Mouse (Mus musculus): ENCODE data around the gene Ovca2. TPM values are rescaled to one million over a fixed set of nuclear protein-coding genes. Genes with fewer than 3 reads are reported as not detected.
A peak's percentile ranks its signal among the peaks of the same experiment; 100 is the strongest.

Gene Ovca2
- total RNA-seq, 2 experiments from 2014 or later, result 14.8 to 15.2 TPM

DNA sequence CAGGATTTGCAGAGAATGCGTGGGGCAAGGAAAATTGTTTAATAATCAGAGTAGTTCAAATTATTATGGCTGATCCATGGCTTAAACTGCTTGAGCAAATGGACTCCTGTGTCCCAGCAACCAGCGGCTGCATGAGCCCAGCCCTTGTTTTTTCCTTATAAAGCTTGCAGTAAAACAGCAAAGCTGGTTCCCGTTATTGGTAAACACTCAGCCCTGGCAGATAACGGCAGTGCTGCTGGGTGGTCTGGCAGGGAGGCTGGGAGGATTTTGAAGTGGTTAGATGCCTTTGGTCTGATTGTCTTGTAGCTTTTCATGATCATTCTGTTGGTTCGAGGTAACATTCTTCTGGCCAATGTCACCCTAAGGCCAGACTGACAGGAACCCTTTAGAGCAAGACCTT lies 22.2 kb downstream of the Ovca2 start:
- no peak for DNase-seq (ENCODE audit: low spot score in 2 of 2)

DNA sequence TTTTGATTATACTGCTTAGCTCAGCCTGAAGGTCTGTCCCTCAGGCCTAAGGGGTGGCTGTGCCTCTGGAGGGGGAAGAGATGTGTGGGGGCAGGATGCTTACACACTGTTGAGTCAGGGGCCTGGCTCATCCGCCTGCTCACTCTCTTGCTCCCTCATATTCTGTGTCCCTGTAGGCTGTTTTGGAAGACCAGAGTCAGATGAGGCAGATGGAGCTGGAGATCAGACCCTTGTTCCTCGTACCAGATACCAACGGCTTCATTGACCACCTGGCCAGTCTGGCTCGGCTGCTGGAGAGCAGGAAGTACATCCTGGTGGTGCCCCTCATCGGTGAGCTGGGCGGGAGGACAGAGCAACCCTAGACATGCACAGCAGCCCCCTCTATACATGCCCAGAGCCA lies 22.6 kb downstream of the Ovca2 start:
- DNase-seq (ENCODE audit: low spot score in 2 of 2), result no peak

DNA sequence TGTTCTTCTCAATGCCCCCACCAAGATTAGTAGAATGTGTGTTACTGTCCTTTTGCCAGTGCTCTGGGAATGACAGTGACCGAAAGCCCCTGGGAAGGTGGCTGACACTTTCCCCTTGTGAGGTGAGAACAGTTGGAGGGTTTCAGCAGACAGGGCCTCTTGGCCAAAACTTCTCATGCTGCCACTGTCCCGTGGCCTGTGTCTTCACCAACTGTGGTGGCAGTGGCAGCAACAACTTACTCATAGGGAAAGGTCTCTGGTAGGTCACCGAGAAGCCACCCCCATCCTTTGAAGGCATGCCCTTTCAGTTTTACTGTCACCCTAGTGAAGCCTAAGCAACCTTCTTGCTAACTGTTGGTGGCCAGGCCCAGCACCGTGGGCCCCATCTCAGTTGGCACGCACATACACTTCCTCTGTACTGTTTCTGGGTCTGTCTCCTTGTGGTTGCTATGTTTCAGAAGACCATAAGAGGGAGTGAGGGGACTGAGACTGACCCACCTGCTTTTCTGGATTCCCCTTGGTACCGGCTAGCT lies 24.5 kb downstream of the Ovca2 start:
- DNase-seq (ENCODE audit: low spot score in 2 of 2), result no peak

DNA sequence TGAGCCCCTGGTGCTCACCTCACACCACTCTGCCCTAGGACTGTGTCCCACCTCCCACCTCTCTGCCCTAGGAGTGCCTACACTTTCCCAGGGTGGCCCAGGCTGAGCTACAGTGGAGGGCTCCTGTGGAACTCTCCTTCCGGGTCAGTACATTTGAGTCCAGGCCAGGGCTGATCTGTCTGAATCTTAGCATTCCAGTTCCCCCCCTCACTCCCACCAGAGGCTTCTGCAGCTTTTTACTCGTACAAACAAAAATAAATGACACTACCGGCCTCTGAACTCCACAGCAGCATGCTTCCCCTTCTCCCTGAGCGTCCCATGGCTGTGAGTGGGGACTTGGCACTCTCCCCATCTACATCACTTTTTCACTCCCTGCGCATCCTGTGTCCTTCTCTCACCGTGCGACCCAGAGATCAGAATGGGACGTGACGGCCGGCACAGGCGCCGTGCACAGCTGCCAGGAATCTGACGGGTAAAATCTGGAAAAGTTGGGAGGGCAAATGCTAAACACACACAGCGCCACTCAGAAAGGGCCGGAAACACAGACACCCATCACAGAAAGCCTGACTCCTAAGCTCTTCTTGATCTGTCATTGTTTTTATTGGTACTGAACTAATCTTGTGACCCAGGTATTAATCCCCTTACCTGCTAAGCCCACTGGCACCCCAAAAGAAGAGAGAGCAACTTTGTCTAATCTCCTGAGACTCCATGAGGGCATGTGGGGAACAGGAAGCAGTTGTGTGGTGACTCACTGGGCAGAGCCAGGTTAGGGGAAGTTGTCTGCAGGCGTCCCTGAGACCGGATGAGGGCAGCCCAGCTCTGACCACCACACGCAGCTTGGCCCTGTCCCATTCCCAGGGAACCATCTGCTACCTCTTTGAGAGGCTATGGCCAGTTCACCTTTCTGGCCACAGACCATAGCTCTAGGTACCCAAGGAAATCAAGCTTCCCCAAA lies 25.8 kb downstream of the Ovca2 start:
- DNase-seq (ENCODE audit: low spot score in 2 of 2), result no peak

- DNase-seq (ENCODE audit: low spot score in 2 of 2), result no peak
These were observed 28.3 kb downstream of the Ovca2 start for GRCm38 (mm10) chr11:75150346-75150745.

GRCm38 (mm10) chr11:75148332-75149035 lies 30.2 kb downstream of the Ovca2 start:
- no peak for DNase-seq (ENCODE audit: low spot score in 2 of 2)

DNA sequence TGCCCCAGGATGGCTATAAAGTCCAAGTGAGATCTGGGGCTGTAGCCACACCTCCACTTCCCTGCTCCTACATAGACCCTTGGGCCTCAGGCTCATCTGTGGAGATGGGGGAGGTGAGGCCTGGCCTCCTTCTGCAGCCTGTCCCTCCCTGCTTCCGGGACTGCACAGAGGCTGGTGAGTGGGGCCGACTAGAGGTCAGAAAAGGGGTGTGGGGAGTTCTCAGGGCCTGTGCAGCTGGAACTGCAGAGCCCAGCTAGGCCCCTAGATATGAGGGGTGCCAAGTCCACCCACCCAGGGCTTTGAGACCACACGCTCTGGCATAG lies 30.8 kb downstream of the Ovca2 start:
- no peak for DNase-seq (ENCODE audit: low spot score in 2 of 2)

GRCm38 (mm10) chr11:75147106-75147845 lies 31.4 kb downstream of the Ovca2 start:
- no peak for DNase-seq (ENCODE audit: low spot score in 2 of 2)

GRCm38 (mm10) chr11:75145841-75146240 lies 32.8 kb downstream of the Ovca2 start:
- DNase-seq (ENCODE audit: low spot score in 2 of 2), result no peak

DNA sequence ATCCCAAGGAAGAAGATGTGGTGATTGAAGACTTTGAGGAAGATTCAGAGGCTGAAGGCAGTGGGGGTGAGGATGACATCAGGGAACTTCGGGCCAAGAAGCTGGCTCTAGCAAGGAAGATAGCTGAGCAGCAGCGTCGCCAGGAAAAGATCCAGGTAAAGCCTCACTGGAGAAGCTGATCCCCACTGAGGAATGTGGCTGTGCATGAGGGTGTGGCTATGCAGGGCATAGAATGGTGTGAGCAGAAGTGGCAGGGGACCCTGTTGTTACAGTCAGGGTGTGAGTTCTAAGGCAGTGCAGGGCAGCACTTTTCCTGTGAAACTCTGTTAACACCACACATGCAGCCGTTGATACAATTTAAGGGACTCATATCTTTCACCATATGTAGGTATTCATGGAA lies 35.9 kb downstream of the Ovca2 start:
- DNase-seq (ENCODE audit: low spot score in 2 of 2), result no peak

- DNase-seq (ENCODE audit: low spot score in 2 of 2), result no peak
These were observed 36.7 kb downstream of the Ovca2 start for GRCm38 (mm10) chr11:75141913-75142312.

GRCm38 (mm10) chr11:75141038-75141437 lies 37.6 kb downstream of the Ovca2 start:
- no peak for DNase-seq (ENCODE audit: low spot score in 2 of 2)

- DNase-seq (ENCODE audit: low spot score in 2 of 2), result no peak
These were observed 38.2 kb downstream of the Ovca2 start for GRCm38 (mm10) chr11:75140431-75140830.

DNA sequence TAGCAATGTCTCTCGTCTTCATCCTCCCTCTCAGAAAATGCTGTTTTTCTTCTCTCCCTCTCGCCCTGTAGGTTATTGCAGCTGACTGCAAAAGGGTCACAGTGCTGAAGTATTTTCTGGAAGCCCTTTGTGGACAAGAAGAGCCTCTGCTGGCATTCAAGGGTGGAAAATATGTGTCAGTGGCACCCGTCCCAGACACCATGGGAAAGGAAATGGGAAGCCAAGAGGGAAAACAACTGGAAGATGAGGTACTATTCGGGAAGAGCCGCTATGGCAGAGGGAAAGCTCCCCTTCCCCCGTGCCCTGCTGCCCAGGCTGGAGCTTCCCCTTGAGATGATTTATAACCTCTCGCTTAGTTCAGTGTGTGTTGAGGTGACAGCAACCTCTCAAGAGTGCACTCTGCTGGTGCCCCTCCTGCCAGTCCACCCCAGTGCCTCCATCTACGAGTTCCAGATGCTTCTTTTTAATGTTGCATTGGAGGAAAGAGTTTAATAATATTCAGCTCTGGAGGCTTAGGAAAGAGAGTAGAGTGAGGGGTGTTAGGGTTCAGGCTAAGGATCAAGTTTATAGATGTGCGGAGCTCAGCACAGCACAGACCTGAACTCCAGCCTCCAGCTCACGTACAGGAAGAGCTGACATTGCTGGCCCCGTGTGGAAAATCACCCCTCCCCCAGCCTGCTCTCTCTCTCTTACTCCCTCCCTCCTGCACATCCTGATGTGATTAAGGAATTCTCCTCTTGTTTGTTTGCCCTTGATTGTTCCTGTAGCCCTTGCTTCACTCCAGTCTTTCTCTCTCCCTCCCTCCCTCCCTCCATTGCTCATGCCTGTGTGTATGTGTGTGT lies 39.3 kb downstream of the Ovca2 start:
- no peak for DNase-seq (ENCODE audit: low spot score in 2 of 2)

- DNase-seq (ENCODE audit: low spot score in 2 of 2), result no peak
These were observed 41.8 kb downstream of the Ovca2 start for GRCm38 (mm10) chr11:75136666-75137398.

- no peak for DNase-seq (ENCODE audit: low spot score in 2 of 2)
These were observed 43.3 kb downstream of the Ovca2 start for GRCm38 (mm10) chr11:75135358-75135757.

- no peak for DNase-seq (ENCODE audit: low spot score in 2 of 2)
These were observed 44.1 kb downstream of the Ovca2 start for GRCm38 (mm10) chr11:75134485-75135068.

DNA sequence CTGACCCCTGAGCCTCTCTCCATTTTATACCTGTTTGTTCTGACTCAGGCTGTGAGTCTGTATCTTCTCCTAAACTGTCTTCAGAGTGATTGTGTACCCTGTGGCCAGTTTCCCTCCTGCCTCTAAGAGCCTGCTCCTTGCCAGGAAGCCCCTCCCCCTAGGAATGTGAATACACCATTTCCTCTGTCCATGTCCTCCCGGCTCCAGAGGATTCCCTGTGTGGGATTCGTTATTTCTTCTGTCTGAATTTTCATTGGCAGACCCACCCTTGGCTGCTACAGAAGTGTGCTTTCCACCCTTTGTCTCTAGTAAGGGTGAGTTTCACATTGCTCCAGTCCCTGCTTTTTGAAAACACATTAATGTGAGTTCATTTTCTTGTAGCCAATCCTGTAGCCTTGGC lies 44.7 kb downstream of the Ovca2 start:
- DNase-seq (ENCODE audit: low spot score in 2 of 2), result no peak

GRCm38 (mm10) chr11:75133391-75133790 lies 45.2 kb downstream of the Ovca2 start:
- DNase-seq (ENCODE audit: low spot score in 2 of 2), result no peak

GRCm38 (mm10) chr11:75132278-75132677 lies 46.4 kb downstream of the Ovca2 start:
- peak; percentile 48 to 67 for DNase-seq (ENCODE audit: low spot score in 2 of 2)

Measured in layer of hippocampus, postnatal 14 days (tissue).